Mouse (Mus musculus): ENCODE data around the gene Eme1.

- no peak for TF ChIP-seq POLR2A (IDR thresholded peaks at IDR 0.05; ENCODE audit: low read depth, low read length)
- peak in 1 of 2 experiments; percentile 30; a peak in 2 of 4 replicates for TF ChIP-seq CTCF (conservative IDR thresholded peaks at IDR 0.05 in 1 of 2, IDR thresholded peaks at IDR 0.05 in 1 of 2; ENCODE audit: low read depth in 2 of 2, low read length in 2 of 2)
- no peak for TF ChIP-seq EP300 (IDR thresholded peaks at IDR 0.05; ENCODE audit: low read length)
- no peak for TF ChIP-seq RCOR1 (conservative IDR thresholded peaks at IDR 0.05; ENCODE audit: low read depth, low read length)
- TF ChIP-seq ZNF384 (IDR thresholded peaks at IDR 0.05; ENCODE audit: low read depth, low read length): no peak
- TF ChIP-seq JUND (conservative IDR thresholded peaks at IDR 0.05; ENCODE audit: low read depth, low read length): no peak
- TF ChIP-seq MXI1 (IDR thresholded peaks at IDR 0.05; ENCODE audit: low read depth, low read length): no peak
- no peak for TF ChIP-seq PAX5 (IDR thresholded peaks at IDR 0.05; ENCODE audit: low read length)
- no peak for TF ChIP-seq POLR2AphosphoS2 (IDR thresholded peaks at IDR 0.05; ENCODE audit: low read depth, low read length)
Measured at GRCm38 (mm10) chr11:94680639-94681038, 26.9 kb upstream of the Eme1 start.

Measured in CH12.LX (cell line).